Mouse (Mus musculus) left cerebral cortex, adult 2 months (tissue): Measurements from ENCODE around the gene Setd2. TPM values are rescaled to one million over a fixed set of nuclear protein-coding genes. Genes with fewer than 3 reads are reported as not detected.
A peak's percentile ranks its signal among the peaks of the same experiment; 100 is the strongest.

Experiments
- DNase-seq, 2 experiments: peaks; one replicate each; pipeline ENCODE4 v3.0.0; 2021 to 2022; ENCODE audit warnings: low spot score in 2 of 2, mixed read lengths in 1 of 2; ENCODE audit errors: extremely low spot score in 1 of 2
- H3K27ac ChIP-seq: fragments of 200-600 bp; 2 replicates; pipeline ENCODE4 v1.8.1; 2022
- H3K4me3 ChIP-seq: fragments of 200-600 bp; 2 replicates; pipeline ENCODE4 v1.8.1; 2022
- CTCF ChIP-seq: fragments of 200-600 bp; IDR thresholded peaks from 2 replicates; pipeline ENCODE4 v1.8.1; 2022; ENCODE audit warnings: antibody characterized with exemption, mild to moderate bottlenecking, moderate library complexity
- intact Hi-C: fragments of 180-260 bp; cut with DNase I; formaldehyde crosslinking; loops from one replicate; pipeline ENCODE4 v1.15.1; 2025
- total RNA-seq, 2 experiments: library from RNA; stranded (reverse); gene quantifications; 2 replicates each; pipeline ENCODE4 v1.2.3; 2021

The Setd2 gene
- total RNA-seq, 2 experiments from 2014 or later: 64.1 to 71.1 TPM

GRCm38 (mm10) chr9:110643787-110644186 is 111.4 kb downstream of the Setd2 start:
- no peak overlapping the region for H3K4me3 ChIP-seq
- no peak for TF ChIP-seq CTCF
- DNase-seq: no peak
- intact Hi-C loops: no loop called here
- no peak overlapping the region for H3K27ac ChIP-seq

GRCm38 (mm10) chr9:110644295-110644694 is 111.9 kb downstream of the Setd2 start:
- DNase-seq: no peak
- TF ChIP-seq CTCF: no peak
- no peak overlapping the region for H3K4me3 ChIP-seq
- intact Hi-C loops: no loop called here
- H3K27ac ChIP-seq: no peak overlapping the region

GRCm38 (mm10) chr9:110645219-110645618 is 112.8 kb downstream of the Setd2 start:
- H3K27ac ChIP-seq: no peak overlapping the region
- no peak for DNase-seq
- H3K4me3 ChIP-seq: no peak overlapping the region
- intact Hi-C loops: no loop called here
- no peak for TF ChIP-seq CTCF

- no peak for TF ChIP-seq CTCF
- DNase-seq: no peak
- H3K4me3 ChIP-seq: no peak overlapping the region
- H3K27ac ChIP-seq: peak overlapping the region; percentile 42; the same call in 1 of the 2 replicates
- intact Hi-C loops: loop anchor here (5.0 kb wide), 2 partner anchors 58 to 228 kb away; partner anchors contain the start of gene Als2cl
Observed at GRCm38 (mm10) chr9:110649775-110650174, 117.4 kb downstream of the Setd2 start.

DNA sequence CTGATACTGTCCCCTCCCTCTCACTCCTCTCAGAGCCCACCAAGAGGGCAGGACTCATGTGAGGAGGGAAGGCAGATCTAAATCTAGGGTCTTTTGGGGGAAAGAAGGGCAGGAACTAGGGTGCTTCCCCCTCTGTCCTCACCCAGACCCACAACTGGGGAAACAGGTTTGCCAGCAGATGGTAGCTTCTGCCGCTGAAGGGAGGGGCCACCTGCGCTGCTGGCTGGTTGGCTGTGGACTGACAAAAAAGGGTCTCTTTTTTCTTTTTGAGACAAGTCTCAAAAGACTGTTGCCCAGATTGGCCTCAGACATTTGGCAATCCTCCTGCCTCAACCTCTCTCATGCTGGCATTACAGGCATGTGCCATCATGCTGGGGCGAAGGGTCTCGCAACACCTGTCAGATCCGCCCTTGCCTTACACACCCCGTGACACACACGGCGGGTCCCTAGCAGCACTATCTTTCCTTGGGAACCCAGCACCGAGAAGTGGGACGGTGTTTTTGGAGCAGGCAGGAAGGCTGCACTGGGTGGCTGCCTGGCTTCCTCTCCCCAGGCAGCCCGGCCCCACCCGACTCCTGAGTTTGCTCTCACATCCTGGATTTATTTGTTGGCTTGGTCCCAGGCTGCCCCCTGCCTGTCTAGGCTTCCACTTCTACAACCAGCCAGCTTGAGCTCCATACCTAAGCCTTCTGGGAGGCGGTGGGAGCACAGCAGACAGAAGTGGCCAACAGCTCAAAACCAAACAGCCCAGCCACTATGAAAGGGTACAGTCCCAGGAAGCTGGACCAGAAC is 119.7 kb downstream of the Setd2 start:
- TF ChIP-seq CTCF: peak; percentile 2; the same call in 1 of the 2 replicates
- H3K27ac ChIP-seq: peak overlapping the region; percentile 80
- peak overlapping the region; percentile 66 for H3K4me3 ChIP-seq
- intact Hi-C loops: loop anchor here (5.0 kb wide), 2 partner anchors 55 to 225 kb away; partner anchors contain the start of gene Als2cl
- no peak for DNase-seq

- TF ChIP-seq CTCF: no peak
- intact Hi-C loops: loop anchor here (5.0 kb wide), 2 partner anchors 54 to 224 kb away; partner anchors contain the start of gene Als2cl
- DNase-seq: no peak
- Histone ChIP-seq H3K4me3 (peak overlapping the region; percentile 66), H3K27ac (peak overlapping the region; percentile 80)
Observed at GRCm38 (mm10) chr9:110652963-110653654, 120.7 kb downstream of the Setd2 start.

DNA sequence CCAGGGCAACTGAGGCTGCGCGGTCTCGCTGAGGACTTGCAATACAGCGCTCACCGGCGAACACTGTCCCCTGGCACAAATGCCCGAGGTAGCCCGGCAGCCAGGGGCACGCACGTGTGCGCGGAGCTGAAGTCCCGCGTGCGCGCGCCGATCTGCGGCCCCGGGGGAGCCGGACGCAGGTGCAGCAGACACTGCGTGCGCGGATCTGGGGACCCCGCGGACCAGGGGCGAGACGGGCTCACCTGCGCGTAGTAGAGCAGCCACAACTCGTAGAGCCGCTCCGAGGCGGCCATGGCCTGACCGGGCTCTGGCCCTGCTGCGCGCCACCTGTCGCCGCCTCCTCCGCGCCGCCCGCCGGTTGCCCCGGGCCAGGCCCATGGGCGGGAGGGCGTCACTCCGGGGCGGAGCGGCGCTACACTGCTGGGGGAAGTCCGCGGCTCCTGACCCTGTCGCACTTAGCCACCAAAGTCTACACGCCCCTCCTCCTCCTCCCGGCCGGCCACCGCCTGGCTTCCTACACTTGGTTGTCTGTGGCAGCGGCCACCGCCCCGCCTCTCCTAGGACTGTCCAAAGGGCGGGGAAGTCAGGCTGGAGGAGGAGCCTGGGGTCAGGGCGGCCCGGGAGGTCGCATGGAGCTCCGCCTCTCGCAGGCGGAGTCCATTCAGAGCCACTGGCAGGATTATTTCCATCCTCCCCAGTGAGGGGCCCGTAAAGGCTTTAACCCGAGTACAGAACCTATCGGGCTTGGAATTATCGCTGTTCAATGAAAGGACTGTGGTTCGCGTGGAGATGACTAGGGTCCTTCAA is 121.5 kb downstream of the Setd2 start, which contains the start of gene Nbeal2:
Gene Nbeal2 (minus strand): TSS at position 507 of the 807 bp plus-strand sequence.
- no peak; the same call in 1 of the 2 replicates for TF ChIP-seq CTCF
- DNase-seq: peak; percentile 75 to 84
- peak within 1 kb of the TSS; percentile 80 for H3K27ac ChIP-seq
- peak within 1 kb of the TSS; percentile 66 for H3K4me3 ChIP-seq
- intact Hi-C loops: loop anchor here (5.0 kb wide), 2 partner anchors 53 to 223 kb away; partner anchors contain the start of gene Als2cl

DNA sequence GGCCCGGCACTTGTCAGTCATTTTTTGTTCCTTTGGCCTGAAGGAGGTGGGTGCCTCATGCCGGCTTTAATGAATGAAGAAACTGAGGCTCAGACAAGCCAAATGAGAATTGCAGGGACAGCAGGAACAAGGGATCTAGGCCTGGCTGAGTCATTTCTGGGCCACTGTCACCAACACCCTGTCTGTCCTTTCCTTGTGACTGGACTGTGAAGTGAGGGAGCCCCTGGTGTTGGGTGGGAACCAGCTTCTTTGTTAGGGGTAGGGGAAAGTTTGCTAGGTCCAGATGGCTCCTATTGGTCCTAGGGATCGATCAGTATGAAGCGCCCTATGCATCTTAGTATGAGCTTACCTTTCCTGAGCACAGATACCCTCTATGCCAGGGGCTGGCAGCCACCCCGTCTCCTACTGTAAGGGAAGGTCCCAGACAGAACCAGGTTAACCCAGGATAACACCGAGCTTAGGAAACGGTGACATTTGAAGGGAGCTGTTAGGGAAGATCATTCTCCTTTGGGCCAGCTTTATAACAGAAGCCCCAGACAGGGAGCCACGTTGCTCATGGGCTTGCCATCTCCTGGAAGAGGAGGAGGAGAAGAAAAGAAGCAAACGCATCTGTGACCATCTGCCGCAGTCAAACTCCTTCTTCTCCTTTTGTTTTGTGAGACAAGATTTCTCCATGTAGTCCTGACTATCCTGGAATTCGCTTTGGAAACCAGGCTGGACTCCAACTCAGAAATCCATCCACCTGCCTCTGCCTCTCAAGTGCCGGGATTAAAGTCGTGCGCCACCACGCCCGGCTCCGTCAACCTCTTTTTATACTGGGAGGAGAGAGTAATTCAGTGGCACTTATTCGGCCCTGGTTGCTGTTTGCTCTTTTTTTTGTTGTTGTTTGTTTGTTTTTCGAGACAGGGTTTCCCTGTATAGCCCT is 122.6 kb downstream of the Setd2 start:
- peak overlapping the region; percentile 80; the same call in 1 of the 2 replicates for H3K27ac ChIP-seq
- DNase-seq: no peak
- TF ChIP-seq CTCF: no peak
- intact Hi-C loops: loop anchor here (5.0 kb wide), 2 partner anchors 52 to 222 kb away; partner anchors contain the start of gene Als2cl
- no peak overlapping the region for H3K4me3 ChIP-seq

GRCm38 (mm10) chr9:110655651-110656007 is 123.2 kb downstream of the Setd2 start:
- no peak for DNase-seq
- Histone ChIP-seq H3K27ac (peak overlapping the region; percentile 99), H3K4me3 (peak overlapping the region; percentile 85)
- intact Hi-C loops: loop anchor here (2.0 kb wide), 1 partner anchor 29 kb away; no protein-coding TSS in a partner anchor
- no peak for TF ChIP-seq CTCF
